Mouse (Mus musculus) kidney, embryonic 15.5 days (tissue): Measurements from ENCODE around the gene Ank2. TPM values are rescaled to one million over a fixed set of nuclear protein-coding genes. Genes with fewer than 3 reads are reported as not detected.

Experiments
- ATAC-seq: fragments of 200-750 bp; cut with Nextera tagmentation; replicated peaks from 2 replicates; pipeline ENCODE4 v1.8.0; 2017; ENCODE audit warnings: moderate TSS enrichment; ENCODE audit not compliant: low FRiP score
- H3K27ac ChIP-seq: fragments of 300-500 bp; sonication (generic); 2 replicates; pipeline ENCODE4 v1.5.1; 2015; ENCODE audit warnings: mild to moderate bottlenecking, inconsistent platforms
- H3K27me3 ChIP-seq: fragments of 300-500 bp; sonication (generic); 2 replicates; pipeline ENCODE4 v1.6.1; 2015; ENCODE audit warnings: inconsistent platforms
- H3K36me3 ChIP-seq: fragments of 300-500 bp; sonication (generic); 2 replicates; pipeline ENCODE4 v1.6.1; 2015; ENCODE audit warnings: inconsistent platforms
- H3K4me1 ChIP-seq: fragments of 300-500 bp; sonication (generic); 2 replicates; pipeline ENCODE4 v1.6.1; 2015; ENCODE audit warnings: inconsistent platforms
- H3K4me2 ChIP-seq: fragments of 300-500 bp; sonication (generic); 2 replicates; pipeline ENCODE4 v1.6.1; 2015; ENCODE audit warnings: moderate library complexity, mild to moderate bottlenecking, inconsistent platforms
- H3K4me3 ChIP-seq: fragments of 300-500 bp; sonication (generic); replicated peaks from 2 replicates; pipeline ENCODE4 v1.5.1; 2015; ENCODE audit warnings: mild to moderate bottlenecking, inconsistent platforms
- H3K9ac ChIP-seq: fragments of 300-500 bp; sonication (generic); 2 replicates; pipeline ENCODE4 v1.6.1; 2015; ENCODE audit warnings: mild to moderate bottlenecking, inconsistent platforms
- H3K9me3 ChIP-seq: fragments of 300-500 bp; sonication (generic); replicated peaks from 2 replicates; pipeline ENCODE4 v1.6.1; 2016; ENCODE audit warnings: inconsistent platforms
- WGBS: fragments of 180-500 bp; shearing (Covaris S2); methylation state at CpG from one replicate; pipeline ENCODE4 v1.1.7; 2015; ENCODE audit warnings: mixed read lengths; 5-methylcytosine and 5-hydroxymethylcytosine counted together
- polyA plus RNA-seq: library from polyadenylated mRNA; unstranded; fragments of >200 nt; fragmentation: Nextera tagmentation; extraction: Ambion mirVana; gene quantifications from 2 replicates; pipeline ENCODE4 v1.2.1, GENCODE M21; 2015

Gene Ank2
- polyA plus RNA-seq, 1 experiment from 2014 or later = 12.2 TPM

DNA sequence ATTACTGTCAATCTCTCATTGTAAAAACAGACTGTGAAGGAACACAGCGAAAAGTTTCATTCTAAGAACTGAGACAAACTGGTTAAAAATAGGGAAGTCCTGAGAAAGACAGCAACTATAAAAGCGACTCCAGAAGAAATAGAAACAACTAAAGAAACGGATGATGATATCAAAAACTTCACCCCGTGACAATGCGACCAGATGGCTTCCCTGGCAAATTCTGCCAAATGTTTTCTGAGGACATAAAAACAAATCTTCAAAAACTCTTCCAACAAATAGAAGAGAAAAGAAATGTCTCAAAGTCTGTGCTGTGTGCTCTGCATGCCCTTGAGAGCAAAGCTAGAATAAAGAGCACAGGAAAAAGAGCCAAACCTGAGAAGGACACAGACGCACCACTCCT lies 129.6 kb downstream of the Ank2 start:
- Histone ChIP-seq H3K9me3 (no peaks in the 10 kb centered on the region), H3K36me3 (no peaks in the 10 kb centered on the region), H3K9ac (no peak overlapping the region), H3K27me3 (no peaks in the 10 kb centered on the region), H3K4me3 (no peak overlapping the region), H3K4me1 (no peaks in the 10 kb centered on the region), H3K27ac (no peak overlapping the region), H3K4me2 (no peak overlapping the region)
- no peak for ATAC-seq
- 78% methylated on average over 6 of the region's 6 CpGs for WGBS

DNA sequence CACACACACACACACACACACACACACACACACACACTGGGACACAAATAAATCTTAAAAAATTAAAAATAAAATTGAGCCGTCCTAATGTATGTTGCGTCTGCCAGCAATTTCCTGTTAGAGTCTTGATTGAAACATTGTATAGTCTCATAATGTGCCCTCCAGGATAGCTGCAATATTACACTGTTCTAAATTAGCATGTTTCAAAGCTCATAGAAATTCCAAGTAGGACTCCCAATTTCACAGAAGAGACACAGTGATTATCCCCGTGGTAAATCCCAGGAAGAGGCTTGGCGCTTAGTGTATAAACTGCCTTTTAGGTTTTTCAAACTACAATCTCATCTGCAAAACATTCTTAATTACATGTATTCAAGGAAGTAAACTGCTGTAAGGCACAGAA lies 131.7 kb downstream of the Ank2 start:
- WGBS = 79% methylated on average over 4 of the region's 4 CpGs
- H3K4me2 ChIP-seq = no peak overlapping the region
- no peak for ATAC-seq

DNA sequence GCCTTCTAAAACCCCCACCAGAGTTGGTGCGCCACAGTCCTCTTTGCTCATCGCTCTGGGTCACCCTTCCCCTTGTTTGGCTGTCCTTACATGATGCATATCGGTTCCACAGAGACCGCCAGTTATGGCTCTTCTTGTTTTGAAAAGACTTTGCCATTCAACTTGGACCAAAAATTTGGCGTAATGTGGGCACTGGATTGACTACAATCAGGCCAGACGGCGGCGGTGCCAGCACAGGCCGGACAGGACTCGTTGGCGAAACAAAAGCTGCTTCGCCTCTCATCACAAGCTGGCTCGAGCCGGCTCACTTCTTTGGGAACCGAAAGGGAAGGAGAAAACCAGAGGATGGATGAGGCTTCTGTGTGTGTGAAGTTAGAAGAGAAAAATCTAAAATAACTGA lies 135.6 kb downstream of the Ank2 start:
- no peak overlapping the region for H3K4me2 ChIP-seq
- no peaks in the 10 kb centered on the region for H3K27me3 ChIP-seq
- H3K4me1 ChIP-seq = no peaks in the 10 kb centered on the region
- H3K27ac ChIP-seq = no peak overlapping the region
- no peak overlapping the region for H3K9ac ChIP-seq
- no peak overlapping the region for H3K4me3 ChIP-seq
- WGBS = 95% methylated on average over 15 of the region's 15 CpGs
- H3K9me3 ChIP-seq = no peaks in the 10 kb centered on the region
- no peak for ATAC-seq
- no peaks in the 10 kb centered on the region for H3K36me3 ChIP-seq

More for the DNA sequence above, 131.7 kb downstream of the Ank2 start:
- no peaks in the 10 kb centered on the region for H3K27me3 ChIP-seq
- no peaks in the 10 kb centered on the region for H3K4me1 ChIP-seq
- no peak overlapping the region for H3K27ac ChIP-seq
- H3K9ac ChIP-seq = no peak overlapping the region
- no peak overlapping the region for H3K4me3 ChIP-seq
- H3K36me3 ChIP-seq = no peaks in the 10 kb centered on the region
- H3K9me3 ChIP-seq = no peaks in the 10 kb centered on the region

DNA sequence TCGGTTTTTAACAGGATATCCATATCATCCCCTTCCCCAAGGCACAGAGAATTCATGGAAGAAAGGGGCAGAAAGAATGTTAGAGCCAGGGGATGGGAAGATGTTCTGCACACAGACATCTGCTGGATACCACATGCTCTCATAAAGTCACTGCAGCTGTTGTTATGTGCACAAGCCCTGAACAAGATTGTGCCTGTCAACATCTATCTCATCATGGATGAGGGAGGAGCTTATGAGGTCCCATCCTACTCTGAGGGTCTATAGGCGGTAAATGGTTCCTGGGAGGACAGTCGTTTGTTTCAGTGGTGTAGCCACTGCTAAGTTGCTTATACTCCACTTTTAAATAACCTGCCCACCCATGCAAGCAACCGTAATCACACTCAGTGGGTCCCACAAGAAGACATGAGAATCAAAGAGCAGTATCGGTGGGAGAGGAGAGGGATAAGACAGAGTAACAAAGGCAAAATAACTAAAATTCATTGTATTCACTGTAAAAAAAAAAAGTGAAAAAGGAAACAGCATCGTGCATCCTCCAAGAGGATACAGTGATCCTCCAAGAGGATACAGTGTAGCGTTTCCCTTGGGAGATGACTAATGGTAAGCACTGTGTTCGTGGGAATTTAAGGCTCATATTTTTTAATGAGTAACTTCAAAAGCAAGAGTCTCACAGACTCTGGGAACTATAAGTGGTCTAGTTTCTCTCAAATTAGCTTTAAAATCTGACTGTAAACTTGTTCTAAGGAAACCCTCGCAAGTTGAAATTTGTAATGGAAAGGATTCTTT lies 136.3 kb downstream of the Ank2 start:
- Histone ChIP-seq H3K9me3 (no peaks in the 10 kb centered on the region), H3K27me3 (no peaks in the 10 kb centered on the region), H3K4me3 (no peak overlapping the region), H3K4me1 (no peaks in the 10 kb centered on the region), H3K9ac (no peak overlapping the region), H3K27ac (no peak overlapping the region), H3K36me3 (no peaks in the 10 kb centered on the region), H3K4me2 (no peak overlapping the region)
- ATAC-seq = no peak
- WGBS = 84% methylated on average over 9 of the region's 9 CpGs

DNA sequence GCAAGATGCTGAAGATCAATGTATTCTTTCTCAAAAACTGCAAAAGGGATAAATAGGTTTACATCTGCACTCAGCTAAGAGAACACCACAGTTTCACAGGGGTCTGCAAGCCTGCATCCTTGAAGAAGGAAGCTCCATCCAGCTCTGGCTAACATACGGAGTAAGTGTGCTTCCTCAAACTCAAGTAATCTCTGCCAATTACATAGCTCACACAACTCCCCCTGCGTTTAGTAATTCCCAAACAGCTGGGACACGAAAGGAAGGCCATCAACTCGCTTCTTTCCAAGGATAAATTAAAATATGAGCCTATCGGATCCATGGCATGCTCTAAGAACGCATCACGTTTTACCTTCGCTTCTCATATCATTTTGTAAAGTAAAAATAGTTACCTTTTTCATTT lies 137.3 kb downstream of the Ank2 start:
- Histone ChIP-seq H3K4me1 (no peaks in the 10 kb centered on the region), H3K4me2 (no peak overlapping the region), H3K27ac (no peak overlapping the region), H3K9ac (no peak overlapping the region), H3K27me3 (no peaks in the 10 kb centered on the region), H3K4me3 (no peak overlapping the region), H3K9me3 (no peaks in the 10 kb centered on the region), H3K36me3 (no peaks in the 10 kb centered on the region)
- no peak for ATAC-seq
- 85% methylated on average over 8 of the region's 8 CpGs for WGBS

DNA sequence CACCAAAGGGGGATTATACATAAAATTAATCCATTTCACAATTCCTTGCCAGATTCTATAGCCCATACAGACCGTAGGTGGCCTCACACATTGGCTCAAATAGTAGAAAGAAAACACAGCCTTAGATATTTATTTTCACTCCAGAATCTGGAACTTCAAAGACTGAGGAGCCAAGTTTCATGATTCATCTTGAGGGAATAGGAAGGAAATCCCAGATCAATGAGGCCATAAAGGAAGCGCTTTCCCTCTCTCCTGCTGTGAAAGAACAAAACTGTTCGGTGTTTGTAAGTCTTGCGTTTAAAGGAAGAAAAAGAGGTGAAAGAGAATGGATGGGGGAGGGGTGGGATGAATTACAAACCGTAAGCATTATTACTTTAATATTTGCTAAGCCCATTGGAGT lies 137.8 kb downstream of the Ank2 start:
- H3K36me3 ChIP-seq = no peaks in the 10 kb centered on the region
- 50% methylated on average over 5 of the region's 5 CpGs for WGBS
- H3K4me2 ChIP-seq = no peak overlapping the region
- no peak overlapping the region for H3K4me3 ChIP-seq
- H3K9me3 ChIP-seq = no peaks in the 10 kb centered on the region
- no peak overlapping the region for H3K27ac ChIP-seq
- H3K27me3 ChIP-seq = no peaks in the 10 kb centered on the region
- H3K9ac ChIP-seq = no peak overlapping the region
- no peak for ATAC-seq
- no peaks in the 10 kb centered on the region for H3K4me1 ChIP-seq

DNA sequence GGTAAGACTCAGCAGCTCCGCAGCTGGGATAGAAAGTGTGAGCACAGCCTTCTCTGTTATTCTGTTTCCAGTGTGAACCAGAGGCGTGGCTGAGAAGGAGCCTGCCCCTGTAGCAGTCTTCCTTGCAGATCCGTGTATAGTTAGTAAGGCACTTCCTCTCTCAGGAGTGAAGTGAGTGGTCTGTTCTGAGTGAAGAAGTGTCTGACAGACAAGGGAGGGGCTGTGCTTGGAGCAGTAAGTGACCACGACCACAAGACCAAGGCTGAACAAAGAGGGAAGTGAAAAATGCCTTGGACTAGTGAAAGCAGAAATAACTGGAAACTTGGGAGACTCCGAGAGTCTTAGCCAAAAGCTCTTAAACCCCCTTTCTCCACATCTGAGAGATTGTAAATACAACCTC lies 143.9 kb downstream of the Ank2 start:
- Histone ChIP-seq H3K4me2 (no peak overlapping the region), H3K4me1 (no peaks in the 10 kb centered on the region), H3K4me3 (no peak overlapping the region), H3K36me3 (no peaks in the 10 kb centered on the region), H3K27me3 (no peaks in the 10 kb centered on the region), H3K27ac (no peak overlapping the region), H3K9me3 (no peaks in the 10 kb centered on the region), H3K9ac (no peak overlapping the region)
- ATAC-seq = no peak
- WGBS = 48% methylated on average over 5 of the region's 5 CpGs

DNA sequence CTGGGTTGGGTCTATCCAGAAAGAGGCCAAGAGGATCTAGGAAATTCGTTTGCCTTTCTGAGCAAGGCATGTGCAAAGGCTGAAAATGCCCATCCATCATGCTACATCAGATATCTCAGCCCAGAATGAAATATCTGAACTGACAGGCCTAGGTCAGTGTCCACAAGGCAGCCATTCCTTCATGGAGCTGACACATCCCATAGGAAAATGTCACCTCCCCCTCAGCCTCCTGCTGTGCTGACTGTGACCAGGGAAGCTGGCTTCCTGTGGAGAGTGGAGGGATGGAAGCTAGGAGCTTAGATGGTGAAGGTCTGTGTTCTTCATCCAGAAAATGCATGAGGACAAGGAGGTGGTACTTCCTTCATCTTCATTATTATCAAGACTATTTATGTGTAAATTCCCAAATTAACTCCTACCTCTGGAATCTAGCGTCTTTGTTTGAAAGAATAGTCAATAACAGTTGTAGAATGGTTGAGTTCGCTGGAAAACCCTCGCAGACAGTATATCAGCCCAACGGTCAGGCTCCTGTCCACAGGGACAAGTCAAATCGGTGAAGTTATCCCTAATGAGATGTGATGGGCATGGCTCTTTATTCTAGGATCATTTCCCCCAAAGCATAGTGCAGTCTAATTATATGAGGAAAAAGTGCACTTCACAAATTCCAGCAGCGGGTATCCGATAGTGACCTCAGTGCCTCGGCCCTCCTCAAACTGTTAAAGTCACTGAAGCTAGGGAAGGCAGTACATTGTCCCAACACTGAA lies 148.4 kb downstream of the Ank2 start:
- Histone ChIP-seq H3K9ac (no peak overlapping the region), H3K4me2 (no peak overlapping the region), H3K27me3 (no peaks in the 10 kb centered on the region), H3K4me3 (no peak overlapping the region), H3K36me3 (no peaks in the 10 kb centered on the region), H3K9me3 (no peaks in the 10 kb centered on the region), H3K4me1 (no peaks in the 10 kb centered on the region), H3K27ac (no peak overlapping the region)
- 89% methylated on average over 9 of the region's 9 CpGs for WGBS
- no peak for ATAC-seq

DNA sequence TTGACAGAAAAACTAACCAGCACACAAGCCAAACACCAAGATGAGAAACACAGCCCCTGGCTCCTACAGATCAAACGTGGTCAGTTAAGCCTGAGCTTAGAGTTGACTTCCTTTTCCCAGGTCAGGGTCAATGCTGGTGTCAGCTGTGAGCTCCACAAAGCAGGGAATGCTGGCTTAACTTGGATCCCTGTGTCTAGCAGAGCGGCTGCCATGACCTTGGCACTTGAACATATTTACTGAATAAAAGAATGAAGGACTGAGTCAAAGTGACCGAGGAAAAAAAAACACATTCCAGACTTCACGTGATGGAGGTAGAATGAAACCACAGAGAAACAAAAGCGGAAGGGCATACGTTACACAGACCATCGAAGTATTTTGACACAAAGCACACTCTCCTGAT lies 150.2 kb downstream of the Ank2 start:
- no peak for ATAC-seq
- Histone ChIP-seq H3K4me2 (no peak overlapping the region), H3K27ac (no peak overlapping the region), H3K9me3 (no peaks in the 10 kb centered on the region), H3K36me3 (no peaks in the 10 kb centered on the region), H3K9ac (no peak overlapping the region), H3K4me1 (no peaks in the 10 kb centered on the region), H3K27me3 (no peaks in the 10 kb centered on the region), H3K4me3 (no peak overlapping the region)
- 78% methylated on average over 7 of the region's 7 CpGs for WGBS

DNA sequence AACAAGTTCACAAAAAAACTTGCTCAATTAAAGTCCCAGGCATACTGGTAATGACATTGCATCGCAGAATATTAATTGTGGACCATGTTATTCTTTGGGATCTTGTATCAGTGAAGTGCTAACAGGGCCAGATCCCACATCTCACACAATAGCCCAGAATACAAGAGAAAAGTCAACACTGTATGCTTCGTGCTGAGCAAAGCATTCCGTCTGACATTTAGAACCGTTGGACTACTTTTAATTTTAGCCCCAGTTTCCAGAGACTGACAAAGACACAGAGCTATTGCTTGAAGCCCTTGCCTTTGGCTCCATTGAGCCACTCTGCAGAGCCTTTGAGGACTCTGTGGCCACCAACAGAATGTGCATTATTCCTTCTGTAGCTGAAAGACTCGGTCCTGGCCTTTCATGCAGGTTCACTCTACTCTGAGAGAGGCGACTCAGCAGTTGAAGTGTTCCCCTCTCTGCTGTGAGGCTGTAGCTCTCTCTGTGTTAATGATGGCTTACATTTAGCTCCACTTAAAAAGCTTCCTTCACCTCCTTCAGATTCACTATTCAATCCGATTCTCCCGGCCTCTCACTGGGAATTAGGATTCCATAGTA lies 153.2 kb downstream of the Ank2 start:
- Histone ChIP-seq H3K36me3 (no peaks in the 10 kb centered on the region), H3K4me2 (no peak overlapping the region), H3K4me3 (no peak overlapping the region), H3K9me3 (no peaks in the 10 kb centered on the region), H3K27me3 (no peaks in the 10 kb centered on the region), H3K27ac (no peak overlapping the region), H3K4me1 (no peaks in the 10 kb centered on the region), H3K9ac (no peak overlapping the region)
- no peak for ATAC-seq
- WGBS = 78% methylated on average over 8 of the region's 8 CpGs

DNA sequence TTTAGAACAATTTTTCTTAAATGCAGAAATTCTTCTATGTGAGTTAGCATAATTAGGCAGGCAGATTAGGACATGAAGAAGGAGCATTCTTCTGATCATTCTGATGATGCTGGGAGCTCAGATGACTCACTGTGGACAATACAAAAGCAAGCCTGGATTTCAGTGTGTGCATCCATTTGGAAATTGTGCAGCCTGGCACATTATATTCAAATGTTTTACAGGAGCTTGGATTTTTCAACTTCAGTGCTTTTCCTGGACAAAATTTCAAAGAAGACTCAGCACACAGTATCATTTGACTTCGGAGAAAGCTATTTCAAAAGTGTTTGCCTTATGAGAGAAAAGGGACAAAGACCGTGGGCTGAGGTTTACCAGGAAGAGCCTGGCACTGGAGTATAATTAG lies 157.8 kb downstream of the Ank2 start:
- Histone ChIP-seq H3K27me3 (no peaks in the 10 kb centered on the region), H3K9me3 (no peaks in the 10 kb centered on the region), H3K4me1 (no peaks in the 10 kb centered on the region), H3K9ac (no peak overlapping the region), H3K27ac (no peak overlapping the region), H3K36me3 (no peaks in the 10 kb centered on the region), H3K4me2 (no peak overlapping the region), H3K4me3 (no peak overlapping the region)
- 90% methylated on average over 2 of the region's 2 CpGs for WGBS
- ATAC-seq = no peak

DNA sequence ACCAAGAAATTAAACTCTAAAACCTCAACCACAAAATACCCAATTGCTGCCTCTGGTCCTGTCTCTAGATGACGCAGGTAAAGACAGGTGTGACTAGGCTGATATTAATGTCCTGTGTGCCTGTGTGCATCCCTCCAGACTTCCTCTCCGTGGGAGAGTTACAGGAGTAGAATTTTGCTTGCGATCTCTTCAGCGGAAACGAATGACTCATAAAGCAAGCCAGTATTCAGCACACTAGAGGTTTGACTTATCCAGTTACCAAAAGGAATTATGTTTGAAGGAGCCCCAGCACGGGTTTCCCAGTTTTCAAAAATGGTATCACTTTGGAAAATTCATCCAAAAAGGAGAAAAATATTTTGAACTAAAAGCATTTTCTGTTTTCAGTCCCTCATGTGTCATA lies 164.3 kb downstream of the Ank2 start:
- H3K36me3 ChIP-seq = no peaks in the 10 kb centered on the region
- WGBS = 84% methylated on average over 6 of the region's 6 CpGs
- H3K9ac ChIP-seq = no peak overlapping the region
- no peaks in the 10 kb centered on the region for H3K4me1 ChIP-seq
- no peaks in the 10 kb centered on the region for H3K27me3 ChIP-seq
- H3K4me3 ChIP-seq = no peak overlapping the region
- no peak overlapping the region for H3K4me2 ChIP-seq
- no peaks in the 10 kb centered on the region for H3K9me3 ChIP-seq
- no peak for ATAC-seq
- no peak overlapping the region for H3K27ac ChIP-seq
